Mouse (Mus musculus) embryo, embryonic 10 days (tissue): Measurements from ENCODE around the gene Foxo3.

Experiments
- DNase-seq: peaks from one replicate; pipeline ENCODE4 v3.0.0-alpha.2; 2015; ENCODE audit warnings: low spot score

The Foxo3 gene

DNA sequence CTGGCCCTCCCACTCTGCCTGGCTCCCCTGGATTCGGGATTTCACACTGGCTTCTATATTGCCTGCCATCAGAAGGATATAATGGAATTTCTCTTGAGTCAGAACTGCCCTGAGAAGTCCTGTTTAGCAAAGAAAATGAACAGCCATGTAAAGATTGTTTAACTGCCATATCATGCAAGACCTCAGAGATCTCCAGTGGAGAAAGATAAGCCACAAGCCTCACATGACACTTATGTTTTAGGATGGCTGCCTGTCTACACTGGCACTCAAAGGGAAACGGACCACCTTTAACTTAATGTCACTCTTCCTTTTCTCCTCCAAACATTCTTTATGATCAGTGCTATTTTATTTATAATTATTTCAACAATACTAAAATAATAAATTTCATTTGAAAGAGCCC, 26.6 kb downstream of the Foxo3 start:
- no peak for DNase-seq

GRCm38 (mm10) chr10:42248644-42249043, 27.9 kb downstream of the Foxo3 start:
- no peak for DNase-seq

DNA sequence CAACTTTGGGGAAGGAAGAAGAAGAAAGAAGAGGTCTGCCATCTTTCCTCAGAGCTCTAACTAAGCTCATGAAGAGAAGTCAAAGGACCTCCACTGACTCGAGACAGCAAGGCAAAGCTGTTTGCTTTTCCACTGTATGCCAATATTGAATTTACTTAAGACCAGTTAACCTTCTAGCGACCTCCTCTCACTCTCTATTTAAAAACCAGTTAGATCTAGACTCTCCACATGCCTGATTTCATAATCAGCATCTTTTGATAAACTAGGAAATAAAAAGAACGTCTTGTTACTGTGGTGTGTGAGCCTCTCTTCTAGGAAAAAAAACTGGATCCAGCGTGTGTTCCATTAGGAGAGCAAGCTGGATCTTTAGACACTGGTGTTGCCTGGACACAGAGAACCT, 28.4 kb downstream of the Foxo3 start:
- no peak for DNase-seq

GRCm38 (mm10) chr10:42247125-42247816, 29.3 kb downstream of the Foxo3 start:
- no peak for DNase-seq

- DNase-seq, result no peak
Observed at GRCm38 (mm10) chr10:42246483-42246882, 30.1 kb downstream of the Foxo3 start.

- no peak for DNase-seq
Observed at GRCm38 (mm10) chr10:42245636-42246035, 30.9 kb downstream of the Foxo3 start.

DNA sequence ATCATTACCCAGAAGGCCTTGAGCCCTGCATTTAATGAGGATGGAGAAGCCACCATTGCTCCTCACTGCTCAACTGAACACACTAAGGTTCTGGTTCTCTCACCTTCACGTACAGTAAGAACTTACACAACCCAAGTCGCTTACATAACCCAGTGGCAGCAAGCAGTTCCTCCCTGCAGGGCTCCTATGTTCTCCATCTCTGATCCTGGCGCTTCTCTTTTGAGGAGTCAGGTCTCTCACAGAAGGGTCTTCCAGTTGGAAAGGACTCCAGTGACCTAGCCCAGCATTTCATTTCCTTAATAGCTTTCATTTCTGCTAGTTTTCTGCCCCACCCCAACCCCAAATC, 31.3 kb downstream of the Foxo3 start:
- no peak for DNase-seq

- no peak for DNase-seq
Observed at GRCm38 (mm10) chr10:42244420-42245255, 31.9 kb downstream of the Foxo3 start.

GRCm38 (mm10) chr10:42243925-42244324, 32.6 kb downstream of the Foxo3 start:
- no peak for DNase-seq

- no peak for DNase-seq
Observed at GRCm38 (mm10) chr10:42242484-42242883, 34.1 kb downstream of the Foxo3 start.

DNA sequence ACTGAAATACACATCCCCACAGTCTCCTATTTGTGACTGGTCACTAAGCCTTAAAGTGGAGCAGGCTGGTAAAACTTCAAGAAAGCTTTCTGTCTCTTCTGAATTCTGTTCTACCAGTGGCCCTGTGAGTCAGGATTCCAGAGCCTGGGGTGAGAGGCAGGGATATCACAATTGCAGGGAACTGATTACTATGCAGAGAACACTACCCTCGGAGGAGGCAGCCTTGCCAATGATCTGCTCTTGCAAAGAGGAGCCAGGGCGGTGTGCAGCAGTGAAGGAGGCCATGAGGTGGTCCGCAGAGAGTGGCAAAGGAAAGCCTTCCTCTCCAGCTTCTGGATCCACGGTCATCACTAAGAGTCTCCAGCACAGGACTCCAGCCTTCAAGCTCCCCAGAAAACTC, 34.8 kb downstream of the Foxo3 start:
- no peak for DNase-seq

DNA sequence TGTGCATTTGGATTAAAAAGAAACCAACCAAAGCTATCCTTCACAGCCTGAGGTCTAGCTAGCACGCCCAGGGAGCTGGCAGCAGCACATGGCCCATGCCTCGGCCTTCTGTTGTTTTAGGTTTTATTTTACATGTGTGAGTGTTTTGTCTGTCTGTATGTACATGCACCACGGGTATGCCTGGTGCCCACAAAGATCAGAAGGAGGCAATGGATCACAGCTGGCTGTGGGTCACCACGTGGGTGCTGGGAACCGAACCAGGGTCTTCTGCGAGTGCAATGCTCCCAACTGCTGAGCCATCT, 36.8 kb downstream of the Foxo3 start:
- DNase-seq, result no peak

DNA sequence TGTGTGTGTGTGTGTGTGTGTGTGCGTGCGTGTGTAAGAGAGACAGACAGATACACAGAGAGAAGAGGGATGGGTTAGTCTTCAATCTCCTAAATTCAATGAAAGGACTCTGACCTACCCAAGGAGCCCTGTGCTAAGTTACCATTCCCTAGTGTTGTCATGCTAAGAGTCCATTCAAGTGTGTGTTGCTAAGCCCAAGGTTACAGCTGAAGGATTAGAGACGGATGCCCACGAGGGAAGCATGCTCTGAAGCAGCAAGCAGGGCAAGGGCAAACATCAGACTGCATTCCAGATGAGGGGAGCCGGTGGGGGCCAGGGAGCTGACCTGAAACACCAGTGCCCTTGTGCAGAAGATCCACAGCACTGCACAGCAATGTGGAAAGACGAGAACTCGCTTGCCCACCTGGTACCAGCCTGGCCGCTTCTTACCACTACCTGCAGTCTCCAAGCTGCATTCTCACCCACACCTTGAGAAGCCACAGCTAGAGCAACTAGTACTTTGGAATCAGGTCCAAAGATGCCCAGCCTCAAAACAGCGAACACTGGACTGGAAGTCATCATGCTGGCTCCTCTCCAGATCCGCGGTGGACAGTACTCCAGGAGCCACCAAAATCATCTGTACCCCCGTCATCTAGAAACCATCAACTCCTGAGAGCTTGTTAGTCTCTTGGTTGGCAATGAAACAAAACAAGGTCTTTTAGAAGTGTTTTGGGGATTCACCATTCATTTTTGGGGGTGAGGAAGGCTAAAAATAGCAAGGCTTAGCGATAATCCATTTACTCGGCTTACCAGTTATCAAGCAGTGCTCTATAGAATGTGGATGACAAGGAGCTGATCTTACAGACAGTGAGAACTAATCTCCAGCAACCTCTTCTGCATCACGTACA, 37.4 kb downstream of the Foxo3 start:
- DNase-seq, result no peak

DNA sequence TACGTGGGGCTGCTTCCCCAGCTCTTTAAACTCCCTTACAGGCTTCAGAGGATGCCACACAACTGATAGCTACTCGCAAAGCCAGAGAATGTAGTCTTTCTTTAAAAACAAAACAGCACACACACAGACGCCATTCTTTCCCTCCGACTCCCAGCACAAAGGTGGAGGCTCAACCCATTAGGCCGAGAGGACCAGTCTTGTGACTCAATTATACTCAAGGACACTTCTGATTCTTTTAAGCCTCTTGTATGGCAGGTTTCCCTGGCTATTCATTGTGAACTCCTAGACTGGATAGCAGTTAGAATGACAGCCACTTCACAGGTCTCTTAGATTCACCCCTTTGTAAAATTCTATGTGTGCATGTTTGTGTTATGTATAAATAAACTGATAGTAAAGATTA, 38.3 kb downstream of the Foxo3 start:
- no peak for DNase-seq

GRCm38 (mm10) chr10:42237556-42237955, 39.0 kb downstream of the Foxo3 start:
- no peak for DNase-seq

- no peak for DNase-seq
Observed at GRCm38 (mm10) chr10:42235321-42235720, 41.2 kb downstream of the Foxo3 start.

DNA sequence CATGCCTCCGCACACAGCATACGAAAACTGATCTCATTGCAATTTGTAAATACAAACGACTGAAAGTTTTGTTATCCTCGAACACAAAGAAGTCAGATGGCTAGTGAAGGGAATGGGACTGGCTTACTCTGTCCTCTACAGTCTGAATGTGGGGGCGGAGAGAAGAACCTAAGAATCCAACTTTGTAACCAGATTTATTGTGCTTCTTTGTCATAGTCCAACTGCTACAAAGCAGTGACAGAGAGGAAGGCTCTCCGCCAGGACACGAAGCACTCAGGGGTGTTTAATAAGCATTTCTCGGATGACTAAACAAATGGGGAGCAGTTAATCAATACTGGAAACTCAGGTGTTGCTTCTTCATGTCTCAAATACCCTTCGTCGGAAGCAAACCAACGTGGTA, 43.6 kb downstream of the Foxo3 start:
- no peak for DNase-seq

- DNase-seq, result no peak
Observed at GRCm38 (mm10) chr10:42231847-42232246, 44.7 kb downstream of the Foxo3 start.

DNA sequence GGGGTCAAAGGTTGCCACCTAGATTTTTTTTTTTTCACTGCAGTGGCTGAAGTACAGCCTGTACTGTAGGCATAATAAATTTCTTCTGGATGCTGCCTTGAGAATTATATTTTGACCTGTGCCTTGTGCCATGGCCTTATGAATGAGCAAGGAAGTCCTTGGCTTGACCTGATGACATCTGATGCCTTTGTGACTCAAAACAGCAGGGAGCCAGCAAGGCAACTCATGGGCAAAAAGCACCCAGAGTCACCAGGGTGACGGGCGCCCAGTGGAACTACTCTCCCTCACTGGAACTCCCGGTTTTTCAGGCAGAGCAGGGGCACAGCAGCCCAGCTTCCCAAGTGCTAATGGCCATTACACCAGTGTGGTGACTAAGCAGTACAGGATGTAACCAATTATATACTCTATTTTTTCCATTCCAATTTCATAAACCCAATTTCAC, 45.4 kb downstream of the Foxo3 start:
- no peak for DNase-seq

GRCm38 (mm10) chr10:42230471-42231099, 46.0 kb downstream of the Foxo3 start:
- DNase-seq, result no peak

DNA sequence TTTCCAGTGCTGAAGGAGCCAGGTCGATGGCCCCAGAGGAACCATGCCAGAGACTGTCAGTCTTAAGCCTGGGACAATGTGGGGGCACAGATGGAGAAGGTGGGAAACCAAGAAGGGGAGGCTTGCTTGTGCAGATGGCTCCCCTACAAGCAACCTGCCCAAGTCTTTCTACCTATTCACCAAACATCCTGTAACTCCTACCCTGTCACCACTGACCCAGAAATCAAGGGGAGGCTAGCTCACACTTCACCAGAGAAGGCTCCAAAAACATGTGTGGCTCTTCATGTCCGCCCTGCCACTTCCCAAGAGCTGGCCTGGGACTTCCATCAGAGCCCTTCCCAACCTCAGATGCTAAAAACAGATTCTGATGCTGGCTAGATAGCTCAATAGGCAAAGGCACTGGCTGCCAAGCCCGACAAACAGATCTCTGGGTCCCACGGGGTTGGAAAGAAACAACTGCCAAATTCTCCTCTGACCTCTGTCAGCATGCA, 48.8 kb downstream of the Foxo3 start:
- no peak for DNase-seq

DNA sequence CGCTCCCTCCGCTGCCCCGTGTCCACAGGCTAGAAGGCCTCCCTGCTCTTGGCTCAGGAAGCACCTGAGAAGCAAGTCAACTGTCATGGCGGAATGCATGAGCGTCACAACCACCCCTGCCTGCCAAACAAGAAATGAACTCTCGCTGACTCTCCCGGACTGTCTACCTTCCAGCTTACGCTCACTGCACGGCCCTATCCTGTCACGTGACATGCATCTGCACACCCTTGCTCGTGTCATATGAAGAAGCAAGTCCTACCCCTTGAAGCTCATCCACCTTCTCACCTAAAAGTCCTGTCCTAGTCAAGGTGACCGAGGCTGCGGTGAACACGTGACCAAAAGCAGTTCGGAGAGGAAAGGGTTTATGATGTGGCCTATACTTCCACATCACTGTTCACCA, 50.4 kb downstream of the Foxo3 start:
- DNase-seq, result no peak
